Mouse (Mus musculus) left cerebral cortex, adult 9 months (tissue): Measurements from ENCODE around the gene Ngb.

Experiments
- DNase-seq, 2 experiments: peaks; one replicate each; pipeline ENCODE4 v3.0.0; 2022; ENCODE audit warnings: low spot score in 2 of 2

Gene Ngb

DNA sequence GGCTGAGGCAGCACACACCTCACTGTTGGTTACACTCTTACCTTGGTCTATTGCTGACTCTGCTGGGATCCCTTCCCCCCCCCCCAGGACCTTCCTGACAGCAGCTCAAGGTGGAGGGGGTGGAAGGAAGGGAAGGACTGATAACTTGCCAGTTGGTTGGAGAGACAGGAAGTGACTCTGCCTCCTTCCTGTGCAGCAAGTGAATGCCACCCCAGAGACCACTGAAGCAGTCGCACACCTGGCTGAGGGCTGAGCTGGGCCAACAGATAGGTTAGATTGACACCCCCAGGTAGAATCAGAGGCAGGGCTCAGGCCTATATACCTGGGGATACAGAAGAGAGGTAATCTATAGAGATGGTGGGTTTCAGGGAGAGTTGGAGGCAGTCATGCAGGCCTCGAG is 10.4 kb downstream of the Ngb start:
- no peak for DNase-seq

GRCm38 (mm10) chr12:87089701-87090100 is 12.6 kb downstream of the Ngb start:
- DNase-seq, result no peak

- no peak for DNase-seq
These were observed 13.1 kb downstream of the Ngb start for GRCm38 (mm10) chr12:87089255-87089654.

DNA sequence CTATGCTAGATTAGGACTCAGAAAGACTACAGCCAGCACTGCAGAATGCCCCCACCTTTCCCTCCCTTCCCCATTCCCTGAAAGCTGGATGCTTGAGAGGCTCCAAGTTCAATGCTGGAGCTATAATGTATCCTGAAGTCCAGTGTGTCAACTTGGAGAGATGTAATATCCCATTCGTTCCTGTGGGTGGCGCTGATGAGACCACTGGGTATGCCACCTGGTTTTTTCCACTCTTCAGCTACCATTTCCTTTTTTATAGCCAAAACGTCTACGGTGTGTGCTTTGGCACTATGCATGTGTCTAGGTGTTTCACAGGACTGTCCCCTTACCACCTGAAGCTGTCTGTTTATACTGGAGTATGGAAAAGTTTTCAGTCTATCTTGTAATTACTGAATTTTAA is 14.0 kb downstream of the Ngb start:
- peak in 1 of 2 experiments; percentile 38 for DNase-seq

- DNase-seq, result no peak
These were observed 15.1 kb downstream of the Ngb start for GRCm38 (mm10) chr12:87087236-87087635.

DNA sequence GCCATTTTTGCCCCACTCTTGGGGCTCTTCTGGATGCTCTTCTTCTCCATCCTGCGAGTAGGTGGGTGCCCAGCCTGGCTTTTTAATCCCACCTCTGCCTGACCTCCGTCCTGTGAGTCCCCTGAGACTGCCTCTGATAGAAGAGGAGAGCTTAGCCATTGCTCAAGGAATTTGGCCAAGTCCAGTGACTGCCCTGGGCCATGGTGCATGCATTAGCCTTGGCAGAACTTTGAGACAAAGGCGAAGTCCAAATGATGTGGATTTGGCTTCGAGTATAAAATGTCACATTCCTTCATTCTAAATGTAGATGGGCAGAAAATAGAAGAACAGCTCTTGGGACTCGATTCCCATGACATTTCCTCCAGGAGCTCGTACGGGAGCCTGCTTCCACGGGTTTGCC is 19.5 kb downstream of the Ngb start:
- no peak for DNase-seq

DNA sequence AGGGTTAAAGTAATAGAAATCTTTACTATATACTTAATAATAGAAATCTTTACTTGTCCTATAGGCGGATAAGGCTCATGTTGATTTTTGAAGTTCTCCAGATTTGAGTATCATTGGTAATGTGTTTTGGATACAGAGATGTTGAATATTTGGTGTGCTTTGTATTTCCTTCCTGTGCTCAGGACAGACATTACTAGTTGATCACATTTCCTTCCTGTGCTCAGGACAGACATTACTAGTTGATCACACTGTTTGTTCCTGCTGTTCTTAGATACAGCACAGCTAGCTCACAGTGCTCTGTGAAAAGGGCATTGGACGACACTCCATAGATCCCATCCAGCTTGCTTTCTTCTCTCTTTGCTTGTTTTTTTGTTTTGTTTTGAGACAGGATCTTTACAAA is 25.7 kb downstream of the Ngb start:
- DNase-seq, result no peak

DNA sequence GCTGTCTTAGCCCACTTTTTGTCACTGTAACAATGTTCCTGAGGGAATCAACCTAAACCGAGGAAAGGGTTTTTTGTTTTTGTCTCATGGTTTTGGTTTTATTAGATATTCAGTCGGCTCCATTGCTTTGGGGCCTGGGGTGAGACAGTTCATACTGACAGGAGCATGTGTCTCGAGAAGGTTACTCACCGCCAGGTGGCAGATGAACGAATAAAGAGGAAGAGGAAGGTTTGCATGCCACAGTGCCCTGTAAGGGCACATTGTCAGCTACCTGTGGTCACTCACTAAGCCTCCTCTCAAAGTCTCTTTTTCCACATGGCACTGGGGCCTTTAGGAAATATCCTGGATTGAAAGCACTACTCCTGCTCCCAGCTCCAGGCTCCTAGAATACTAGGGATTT is 31.8 kb downstream of the Ngb start:
- DNase-seq, result no peak

- no peak for DNase-seq
These were observed 35.9 kb downstream of the Ngb start for GRCm38 (mm10) chr12:87066429-87066828.

- no peak for DNase-seq
These were observed 36.9 kb downstream of the Ngb start for GRCm38 (mm10) chr12:87065446-87065845.

- DNase-seq, result no peak
These were observed 45.3 kb downstream of the Ngb start for GRCm38 (mm10) chr12:87057066-87057465.

DNA sequence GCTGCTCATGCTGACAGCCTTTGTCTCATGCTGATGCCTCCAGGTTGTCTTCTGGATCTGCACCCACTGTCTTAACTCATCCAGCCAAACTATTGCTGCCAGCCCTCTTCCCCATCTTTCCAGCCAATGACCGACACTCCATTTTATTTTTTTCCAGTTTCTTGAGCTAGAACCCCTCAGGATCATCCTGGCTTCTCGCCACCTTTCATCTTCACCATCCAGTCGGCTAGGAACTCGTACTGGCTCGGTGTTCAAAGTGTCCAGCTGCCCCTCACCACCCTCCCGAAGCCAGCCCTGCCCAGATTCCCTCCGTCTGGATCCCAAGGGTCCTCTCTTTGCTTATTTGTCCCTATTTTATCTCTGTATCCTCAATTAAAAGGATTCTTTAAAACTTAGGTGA is 47.5 kb downstream of the Ngb start:
- no peak for DNase-seq

GRCm38 (mm10) chr12:87052661-87053321 is 49.5 kb downstream of the Ngb start:
- peak; percentile 63 to 93 for DNase-seq

GRCm38 (mm10) chr12:87047536-87047935 is 54.8 kb downstream of the Ngb start:
- no peak for DNase-seq
